Mouse (Mus musculus) thymus, adult 2 months (tissue): ENCODE results near the gene Ggta1. TPM values are rescaled to one million over a fixed set of nuclear protein-coding genes. Genes with fewer than 3 reads are reported as not detected.

Source experiments
- DNase-seq: peaks from one replicate; pipeline ENCODE4 v3.0.0; 2021
- H3K27ac ChIP-seq: fragments of 200-500 bp; 2 replicates; pipeline ENCODE4 v1.5.1; 2012; ENCODE audit warnings: low read length, control low read depth; ENCODE audit not compliant: control insufficient read depth, insufficient read depth
- H3K27me3 ChIP-seq: fragments of 200-500 bp; 2 replicates; pipeline ENCODE4 v1.6.1; 2012; ENCODE audit warnings: mild to moderate bottlenecking, low read length, moderate library complexity, mixed read lengths; ENCODE audit not compliant: control insufficient read depth, insufficient read depth
- H3K36me3 ChIP-seq: fragments of 200-500 bp; 2 replicates; pipeline ENCODE4 v1.6.1; 2012; ENCODE audit warnings: mild to moderate bottlenecking, low read length, moderate library complexity; ENCODE audit not compliant: control insufficient read depth, insufficient read depth
- H3K4me1 ChIP-seq: fragments of 200-500 bp; replicated peaks from 2 replicates; pipeline ENCODE4 v1.6.1; 2012; ENCODE audit warnings: low read length; ENCODE audit not compliant: control insufficient read depth, insufficient read depth
- H3K4me3 ChIP-seq: fragments of 200-500 bp; 2 replicates; pipeline ENCODE4 v1.5.1; 2012; ENCODE audit warnings: mild to moderate bottlenecking, low read length, control low read depth, moderate library complexity; ENCODE audit not compliant: control insufficient read depth, insufficient read depth
- CTCF ChIP-seq: fragments of 200-500 bp; IDR thresholded peaks from 2 replicates; pipeline ENCODE4 v1.5.1; 2012; ENCODE audit warnings: mild to moderate bottlenecking, control low read depth, low read length, moderate library complexity, borderline replicate concordance; ENCODE audit not compliant: control insufficient read depth, poor library complexity, insufficient read depth; ENCODE audit errors: extremely low read depth
- POLR2A ChIP-seq: fragments of 200-500 bp; IDR thresholded peaks from 2 replicates; pipeline ENCODE4 v1.6.1; 2012; ENCODE audit warnings: mild to moderate bottlenecking, low read length, control low read depth, moderate library complexity; ENCODE audit not compliant: control insufficient read depth, poor library complexity, insufficient read depth; ENCODE audit errors: extremely low read depth
- WGBS: fragments of 180-500 bp; shearing (Covaris S2); methylation state at CpG from one replicate; pipeline ENCODE4 v1.1.7; 2018; 5-methylcytosine and 5-hydroxymethylcytosine counted together
- polyA plus RNA-seq: library from polyadenylated mRNA; depleted of rRNA; stranded (reverse); fragments of >200 nt; gene quantifications from 2 replicates; pipeline ENCODE4 v1.2.3, GENCODE M21; 2012

Ggta1 gene
- polyA plus RNA-seq, 1 experiment = 22.4 TPM

- WGBS = 88% methylated on average over 3 of the region's 3 CpGs
- peaks cover 69% of the 10 kb centered on the region for H3K4me1 ChIP-seq
- no peaks in the 10 kb centered on the region for H3K27me3 ChIP-seq
- H3K4me3 ChIP-seq = no peak overlapping the region
- H3K36me3 ChIP-seq = no peaks in the 10 kb centered on the region
- DNase-seq = no peak
- TF ChIP-seq CTCF = no peak
- TF ChIP-seq POLR2A = no peak
- no peak overlapping the region; the same call in 1 of the 2 replicates for H3K27ac ChIP-seq
Observed at GRCm38 (mm10) chr2:35502561-35502960, 39.5 kb upstream of the Ggta1 start.

GRCm38 (mm10) chr2:35499474-35499873, 36.4 kb upstream of the Ggta1 start:
- no peaks in the 10 kb centered on the region for H3K27me3 ChIP-seq
- no peaks in the 10 kb centered on the region for H3K36me3 ChIP-seq
- TF ChIP-seq POLR2A (no peak), CTCF (no peak)
- H3K4me1 ChIP-seq = peaks cover 70% of the 10 kb centered on the region
- 16% methylated on average over 7 of the region's 7 CpGs for WGBS
- peak; percentile 69 for DNase-seq
- peak overlapping the region; percentile 92 for H3K27ac ChIP-seq
- peak overlapping the region; percentile 6; the same call in 1 of the 2 replicates for H3K4me3 ChIP-seq

- Histone ChIP-seq H3K36me3 (no peaks in the 10 kb centered on the region), H3K4me1 (peaks cover 70% of the 10 kb centered on the region), H3K27me3 (no peaks in the 10 kb centered on the region), H3K4me3 (no peak overlapping the region; the same call in 1 of the 2 replicates), H3K27ac (peak overlapping the region; percentile 88)
- no peak for DNase-seq
- WGBS = 34% methylated on average over 3 of the region's 3 CpGs
- no peak for TF ChIP-seq POLR2A
- no peak for TF ChIP-seq CTCF
Observed at GRCm38 (mm10) chr2:35498961-35499360, 35.9 kb upstream of the Ggta1 start.

GRCm38 (mm10) chr2:35497662-35498196, 34.7 kb upstream of the Ggta1 start:
- DNase-seq = peak; percentile 35
- WGBS = 15% methylated on average over 2 of the region's 2 CpGs
- Histone ChIP-seq H3K4me1 (peaks cover 69% of the 10 kb centered on the region), H3K4me3 (no peak overlapping the region), H3K27me3 (no peaks in the 10 kb centered on the region), H3K27ac (peak overlapping the region; percentile 58; the same call in 1 of the 2 replicates), H3K36me3 (no peaks in the 10 kb centered on the region)
- TF ChIP-seq POLR2A = no peak
- no peak for TF ChIP-seq CTCF

- no peaks in the 10 kb centered on the region for H3K27me3 ChIP-seq
- peaks cover 61% of the 10 kb centered on the region for H3K4me1 ChIP-seq
- H3K36me3 ChIP-seq = no peaks in the 10 kb centered on the region
- peak; percentile 30 for DNase-seq
- H3K4me3 ChIP-seq = no peak overlapping the region
- H3K27ac ChIP-seq = peak overlapping the region; percentile 99
- TF ChIP-seq POLR2A (no peak), CTCF (no peak)
- 12% methylated on average over 5 of the region's 5 CpGs for WGBS
Observed at GRCm38 (mm10) chr2:35496279-35497013, 33.4 kb upstream of the Ggta1 start.

- Histone ChIP-seq H3K27me3 (no peaks in the 10 kb centered on the region), H3K36me3 (no peaks in the 10 kb centered on the region), H3K27ac (peak overlapping the region; percentile 99), H3K4me3 (peak overlapping the region; percentile 16), H3K4me1 (peaks cover 62% of the 10 kb centered on the region)
- TF ChIP-seq POLR2A (no peak), CTCF (no peak)
- peak; percentile 52 for DNase-seq
- 5% methylated on average over 16 of the region's 16 CpGs for WGBS
Observed at GRCm38 (mm10) chr2:35495486-35496278, 32.7 kb upstream of the Ggta1 start.
